Mouse (Mus musculus): ENCODE measurements around the gene Birc2. TPM values are rescaled to one million over a fixed set of nuclear protein-coding genes. Genes with fewer than 3 reads are reported as not detected.

Gene Birc2
- polyA plus RNA-seq, 1 experiment from 2014 or later: 57.8 TPM

- WGBS: 92% methylated on average over 8 of the region's 8 CpGs
- no peak overlapping the region for H3K9ac ChIP-seq (replicated peaks; ENCODE audit: low read depth, low read length)
- no peaks in the 10 kb centered on the region for H3K4me1 ChIP-seq (replicated peaks; ENCODE audit: control insufficient read depth, insufficient read depth, low read length)
- no peak for ATAC-seq
- no peaks in the 10 kb centered on the region for H3K9me3 ChIP-seq (ENCODE audit: control insufficient read depth, low read length)
- H3K4me2 ChIP-seq (ENCODE audit: low read length): no peak overlapping the region
- H3K4me3 ChIP-seq (replicated peaks; ENCODE audit: low read length): no peak overlapping the region
- no peaks in the 10 kb centered on the region for H3K27me3 ChIP-seq (replicated peaks; ENCODE audit: control insufficient read depth, insufficient read depth, low read length)
- no peak overlapping the region for H3K27ac ChIP-seq (ENCODE audit: low read length)
- H3K36me3 ChIP-seq (ENCODE audit: control insufficient read depth, insufficient read depth): no peaks in the 10 kb centered on the region
Measured at GRCm38 (mm10) chr9:7851841-7852240, 15.0 kb upstream of the Birc2 start.

- H3K9ac ChIP-seq (replicated peaks; ENCODE audit: low read depth, low read length): no peak overlapping the region
- no peaks in the 10 kb centered on the region for H3K4me1 ChIP-seq (replicated peaks; ENCODE audit: control insufficient read depth, insufficient read depth, low read length)
- no peaks in the 10 kb centered on the region for H3K36me3 ChIP-seq (ENCODE audit: control insufficient read depth, insufficient read depth)
- no peak overlapping the region for H3K4me3 ChIP-seq (replicated peaks; ENCODE audit: low read length)
- H3K9me3 ChIP-seq (ENCODE audit: control insufficient read depth, low read length): no peaks in the 10 kb centered on the region
- no peak overlapping the region for H3K4me2 ChIP-seq (ENCODE audit: low read length)
- no peak for ATAC-seq
- H3K27me3 ChIP-seq (replicated peaks; ENCODE audit: control insufficient read depth, insufficient read depth, low read length): no peaks in the 10 kb centered on the region
- 90% methylated on average over 18 of the region's 18 CpGs for WGBS
- H3K27ac ChIP-seq (ENCODE audit: low read length): no peak overlapping the region
Measured at GRCm38 (mm10) chr9:7848191-7848590, 11.3 kb upstream of the Birc2 start.

GRCm38 (mm10) chr9:7846667-7847199 is 9.9 kb upstream of the Birc2 start:
- Histone ChIP-seq H3K4me2 (ENCODE audit: low read length) (no peak overlapping the region), H3K4me3 (replicated peaks; ENCODE audit: low read length) (no peak overlapping the region), H3K9me3 (ENCODE audit: control insufficient read depth, low read length) (no peaks in the 10 kb centered on the region), H3K27ac (ENCODE audit: low read length) (no peak overlapping the region), H3K27me3 (replicated peaks; ENCODE audit: control insufficient read depth, insufficient read depth, low read length) (no peaks in the 10 kb centered on the region), H3K36me3 (ENCODE audit: control insufficient read depth, insufficient read depth) (no peaks in the 10 kb centered on the region), H3K4me1 (replicated peaks; ENCODE audit: control insufficient read depth, insufficient read depth, low read length) (no peaks in the 10 kb centered on the region), H3K9ac (replicated peaks; ENCODE audit: low read depth, low read length) (no peak overlapping the region)
- 94% methylated on average over 1 of the region's 1 CpGs for WGBS
- no peak for ATAC-seq

- ATAC-seq: no peak
- Histone ChIP-seq H3K27me3 (replicated peaks; ENCODE audit: control insufficient read depth, insufficient read depth, low read length) (no peaks in the 10 kb centered on the region), H3K36me3 (ENCODE audit: control insufficient read depth, insufficient read depth) (no peaks in the 10 kb centered on the region), H3K4me1 (replicated peaks; ENCODE audit: control insufficient read depth, insufficient read depth, low read length) (no peaks in the 10 kb centered on the region), H3K9me3 (ENCODE audit: control insufficient read depth, low read length) (no peaks in the 10 kb centered on the region), H3K4me2 (ENCODE audit: low read length) (no peak overlapping the region), H3K4me3 (replicated peaks; ENCODE audit: low read length) (no peak overlapping the region), H3K9ac (replicated peaks; ENCODE audit: low read depth, low read length) (no peak overlapping the region), H3K27ac (ENCODE audit: low read length) (no peak overlapping the region)
- WGBS: 66% methylated on average over 4 of the region's 4 CpGs
Measured at GRCm38 (mm10) chr9:7845216-7845895, 8.5 kb upstream of the Birc2 start.

- Histone ChIP-seq H3K4me2 (ENCODE audit: low read length) (no peak overlapping the region), H3K9ac (replicated peaks; ENCODE audit: low read depth, low read length) (no peak overlapping the region), H3K36me3 (ENCODE audit: control insufficient read depth, insufficient read depth) (no peaks in the 10 kb centered on the region), H3K27me3 (replicated peaks; ENCODE audit: control insufficient read depth, insufficient read depth, low read length) (no peaks in the 10 kb centered on the region), H3K4me1 (replicated peaks; ENCODE audit: control insufficient read depth, insufficient read depth, low read length) (no peaks in the 10 kb centered on the region), H3K27ac (ENCODE audit: low read length) (no peak overlapping the region), H3K9me3 (ENCODE audit: control insufficient read depth, low read length) (no peaks in the 10 kb centered on the region), H3K4me3 (replicated peaks; ENCODE audit: low read length) (no peak overlapping the region)
- 79% methylated on average over 6 of the region's 6 CpGs for WGBS
- ATAC-seq: no peak
Measured at GRCm38 (mm10) chr9:7841221-7841620, 4.4 kb upstream of the Birc2 start.

GRCm38 (mm10) chr9:7837806-7838440 is 1.1 kb upstream of the Birc2 start:
- H3K27ac ChIP-seq (ENCODE audit: low read length): peak overlapping the region; percentile 97
- ATAC-seq: peak; percentile 13
- H3K9ac ChIP-seq (replicated peaks; ENCODE audit: low read depth, low read length): peak overlapping the region; percentile 78
- 0 out of 2 replicates have a peak, but pooled peaks cover 4% of the 10 kb centered on the region for H3K36me3 ChIP-seq (ENCODE audit: control insufficient read depth, insufficient read depth)
- H3K9me3 ChIP-seq (ENCODE audit: control insufficient read depth, low read length): no peaks in the 10 kb centered on the region
- 17% methylated on average over 14 of the region's 14 CpGs for WGBS
- H3K4me3 ChIP-seq (replicated peaks; ENCODE audit: low read length): peak overlapping the region; percentile 84
- H3K4me2 ChIP-seq (ENCODE audit: low read length): peak overlapping the region; percentile 73
- H3K27me3 ChIP-seq (replicated peaks; ENCODE audit: control insufficient read depth, insufficient read depth, low read length): no peaks in the 10 kb centered on the region
- peaks cover 16% of the 10 kb centered on the region for H3K4me1 ChIP-seq (replicated peaks; ENCODE audit: control insufficient read depth, insufficient read depth, low read length)

- 0% methylated on average over 16 of the region's 16 CpGs for WGBS
- Histone ChIP-seq H3K4me3 (replicated peaks; ENCODE audit: low read length) (peak overlapping the region; percentile 84), H3K4me2 (ENCODE audit: low read length) (peak overlapping the region; percentile 74), H3K9ac (replicated peaks; ENCODE audit: low read depth, low read length) (peak overlapping the region; percentile 94), H3K27me3 (replicated peaks; ENCODE audit: control insufficient read depth, insufficient read depth, low read length) (no peaks in the 10 kb centered on the region), H3K4me1 (replicated peaks; ENCODE audit: control insufficient read depth, insufficient read depth, low read length) (peaks cover 27% of the 10 kb centered on the region), H3K27ac (ENCODE audit: low read length) (peak overlapping the region; percentile 97), H3K36me3 (ENCODE audit: control insufficient read depth, insufficient read depth) (0 out of 2 replicates have a peak, but pooled peaks cover 4% of the 10 kb centered on the region), H3K9me3 (ENCODE audit: control insufficient read depth, low read length) (no peaks in the 10 kb centered on the region)
- ATAC-seq: peak; percentile 14
Measured at GRCm38 (mm10) chr9:7836331-7836730, 533 bp downstream of the Birc2 start.

GRCm38 (mm10) chr9:7835302-7835701 is 1.6 kb downstream of the Birc2 start:
- Histone ChIP-seq H3K4me1 (replicated peaks; ENCODE audit: control insufficient read depth, insufficient read depth, low read length) (peaks cover 28% of the 10 kb centered on the region), H3K9ac (replicated peaks; ENCODE audit: low read depth, low read length) (no peak overlapping the region), H3K9me3 (ENCODE audit: control insufficient read depth, low read length) (no peaks in the 10 kb centered on the region), H3K4me3 (replicated peaks; ENCODE audit: low read length) (no peak overlapping the region), H3K36me3 (ENCODE audit: control insufficient read depth, insufficient read depth) (0 out of 2 replicates have a peak, but pooled peaks cover 4% of the 10 kb centered on the region), H3K4me2 (ENCODE audit: low read length) (no peak overlapping the region), H3K27ac (ENCODE audit: low read length) (no peak overlapping the region), H3K27me3 (replicated peaks; ENCODE audit: control insufficient read depth, insufficient read depth, low read length) (no peaks in the 10 kb centered on the region)
- WGBS: 88% methylated on average over 1 of the region's 1 CpGs
- ATAC-seq: no peak

- no peak for ATAC-seq
- H3K4me1 ChIP-seq (replicated peaks; ENCODE audit: control insufficient read depth, insufficient read depth, low read length): peaks cover 31% of the 10 kb centered on the region
- H3K4me3 ChIP-seq (replicated peaks; ENCODE audit: low read length): 0 out of 2 replicates have a peak overlapping the region, but pooled peaks have one; percentile 14
- H3K36me3 ChIP-seq (ENCODE audit: control insufficient read depth, insufficient read depth): 0 out of 2 replicates have a peak, but pooled peaks cover 4% of the 10 kb centered on the region
- H3K27ac ChIP-seq (ENCODE audit: low read length): no peak overlapping the region
- WGBS: 93% methylated on average over 6 of the region's 6 CpGs
- H3K9ac ChIP-seq (replicated peaks; ENCODE audit: low read depth, low read length): no peak overlapping the region
- no peaks in the 10 kb centered on the region for H3K9me3 ChIP-seq (ENCODE audit: control insufficient read depth, low read length)
- H3K4me2 ChIP-seq (ENCODE audit: low read length): peak overlapping the region; percentile 39
- no peaks in the 10 kb centered on the region for H3K27me3 ChIP-seq (replicated peaks; ENCODE audit: control insufficient read depth, insufficient read depth, low read length)
Measured at GRCm38 (mm10) chr9:7833421-7833820, 3.4 kb downstream of the Birc2 start.
